7 mouse cellular contexts compared by ENCODE assay signal in the genomic region with DNA sequence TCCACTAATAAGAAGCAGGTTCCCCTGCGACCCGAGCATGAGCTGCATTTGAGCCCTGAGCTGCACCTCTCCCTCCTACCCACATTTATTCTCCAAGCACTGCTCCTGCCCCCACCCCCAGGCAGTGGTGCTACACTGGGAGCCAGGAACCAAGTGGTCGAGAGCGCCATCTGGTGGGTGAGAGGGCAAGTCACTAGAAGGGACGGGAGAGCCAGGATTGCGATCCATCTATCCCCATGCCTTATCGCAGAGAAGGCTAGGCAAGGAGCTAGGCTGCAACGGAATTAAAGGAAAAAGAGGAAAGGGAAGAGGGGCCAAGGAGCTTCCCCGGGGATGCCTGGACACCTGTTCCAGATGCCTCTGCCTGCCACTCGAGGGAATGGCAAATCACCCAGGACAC.
DNase-seq lines count a peak whose midpoint lies in the region; ATAC-seq and TF ChIP-seq lines count a peak whose summit lies in the region.

No protein-coding gene starts in this region.

- peak; percentile 86 for DNase-seq in adrenal gland, adult 2 months
- peak; percentile 41 to 45 for DNase-seq in gastrocnemius, adult 8-10 months (ENCODE audit: low spot score in 2 of 2)
- peak; percentile 86 to 91 for DNase-seq in left cerebral cortex, postnatal 25 days (ENCODE audit: low spot score in 2 of 2)
- peak; percentile 32 to 70 for DNase-seq in spleen, adult 2 months (ENCODE audit: low read depth in 1 of 2, low spot score in 2 of 2)

- no peaks in the 10 kb centered on the region for H3K36me3 ChIP-seq in intestine, postnatal 0 days (ENCODE audit: control insufficient read depth, insufficient read depth)
- no peaks in the 10 kb centered on the region for H3K36me3 ChIP-seq in midbrain, embryonic 16.5 days (ENCODE audit: control insufficient read depth, insufficient read depth, low read length)
- H3K36me3 ChIP-seq in spleen, adult 2 months (ENCODE audit: control insufficient read depth, insufficient read depth, low read length): no peaks in the 10 kb centered on the region

- H3K4me2 ChIP-seq in intestine, postnatal 0 days (replicated peaks; ENCODE audit: low read depth): no peak overlapping the region
- no peak overlapping the region for H3K4me2 ChIP-seq in midbrain, embryonic 16.5 days (ENCODE audit: low read length)

- no peak overlapping the region for H3K27ac ChIP-seq in cortical plate, adult 2 months (ENCODE audit: insufficient read depth, low read length)
- H3K27ac ChIP-seq in intestine, postnatal 0 days (ENCODE audit: low read depth, low read length): no peak overlapping the region
- no peak overlapping the region for H3K27ac ChIP-seq in midbrain, embryonic 16.5 days (ENCODE audit: low read length)
- H3K27ac ChIP-seq in spleen, adult 2 months (ENCODE audit: insufficient read depth, low read length): no peak overlapping the region

- TF ChIP-seq CTCF in cortical plate, adult 2 months (IDR thresholded peaks at IDR 0.05; ENCODE audit: extremely low read depth, insufficient read depth, low read length): peak; percentile 94
- TF ChIP-seq CTCF in intestine, postnatal 0 days (IDR thresholded peaks at IDR 0.05; ENCODE audit: low read depth): peak; percentile 97
- peak; percentile 76; the same call in 1 of the 2 replicates for TF ChIP-seq CTCF in spleen, adult 2 months (IDR thresholded peaks at IDR 0.05; ENCODE audit: extremely low read depth, insufficient read depth, insufficient read length, insufficient replicate concordance)

- no peaks in the 10 kb centered on the region for H3K4me1 ChIP-seq in cortical plate, adult 2 months (ENCODE audit: control insufficient read depth, insufficient read depth, low read length)
- no peaks in the 10 kb centered on the region for H3K4me1 ChIP-seq in intestine, postnatal 0 days (replicated peaks; ENCODE audit: control insufficient read depth, insufficient read depth, low read length)
- H3K4me1 ChIP-seq in midbrain, embryonic 16.5 days (ENCODE audit: control insufficient read depth, insufficient read depth, low read length): peaks cover 2% of the 10 kb centered on the region; the same call in 1 of the 2 replicates
- H3K4me1 ChIP-seq in spleen, adult 2 months (ENCODE audit: control insufficient read depth, insufficient read depth, insufficient read length): peaks cover 14% of the 10 kb centered on the region; the same call in 1 of the 2 replicates

- 3% methylated on average over 10 of the region's 10 CpGs for WGBS in intestine, postnatal 0 days
- 2% methylated on average over 10 of the region's 10 CpGs for whole genome bisulfite sequencing in midbrain, embryonic 16.5 days
- WGBS in spleen, adult 2 months: 3% methylated on average over 10 of the region's 10 CpGs

- peaks cover 21% of the 10 kb centered on the region; the same call in 1 of the 2 replicates for H3K27me3 ChIP-seq in intestine, postnatal 0 days (replicated peaks; ENCODE audit: control insufficient read depth, insufficient read depth, low read length)
- no peaks in the 10 kb centered on the region for H3K27me3 ChIP-seq in midbrain, embryonic 16.5 days (ENCODE audit: control insufficient read depth, insufficient read depth, low read depth, low read length)
- H3K27me3 ChIP-seq in spleen, adult 2 months (ENCODE audit: control insufficient read depth, insufficient read depth, low read length): no peaks in the 10 kb centered on the region

- TF ChIP-seq POLR2A in cortical plate, adult 2 months (IDR thresholded peaks at IDR 0.05; ENCODE audit: extremely low read depth, insufficient read depth, low read length): no peak
- no peak for TF ChIP-seq POLR2A in spleen, adult 2 months (IDR thresholded peaks at IDR 0.05; ENCODE audit: low read depth, low read length)

- no peak overlapping the region for H3K4me3 ChIP-seq in cortical plate, adult 2 months (ENCODE audit: insufficient read depth, low read length)
- H3K4me3 ChIP-seq in intestine, postnatal 0 days (ENCODE audit: low read depth, low read length): no peak overlapping the region
- H3K4me3 ChIP-seq in midbrain, embryonic 16.5 days (ENCODE audit: low read depth, low read length): no peak overlapping the region
- H3K4me3 ChIP-seq in spleen, adult 2 months (ENCODE audit: extremely low read depth, insufficient read depth, insufficient read length): no peak overlapping the region

- peak; percentile 60; the same call in 1 of the 2 replicates for ATAC-seq in intestine, postnatal 0 days
- peak; percentile 91 for ATAC-seq in midbrain, embryonic 16.5 days

- H3K9me3 ChIP-seq in intestine, postnatal 0 days (ENCODE audit: control insufficient read depth): no peaks in the 10 kb centered on the region
- H3K9me3 ChIP-seq in midbrain, embryonic 16.5 days (replicated peaks; ENCODE audit: control insufficient read depth, low read length, poor library complexity, severe bottlenecking): no peaks in the 10 kb centered on the region

- intact Hi-C loops in left cerebral cortex, postnatal 25 days (cut with DNase I): loop anchor here (2.0 to 5.0 kb wide), 3 partner anchors 87 to 209 kb away; no protein-coding TSS in a partner anchor

- no peak overlapping the region for H3K9ac ChIP-seq in intestine, postnatal 0 days (ENCODE audit: low read depth, low read length)
- no peak overlapping the region for H3K9ac ChIP-seq in midbrain, embryonic 16.5 days (ENCODE audit: low read depth, low read length)
